Mouse (Mus musculus) ES-Bruce4 (cell line): ENCODE results near the gene Bicd2. TPM values are rescaled to one million over a fixed set of nuclear protein-coding genes. Genes with fewer than 3 reads are reported as not detected.

ENCODE experiments used
- H3K27ac ChIP-seq: 2 replicates; pipeline ENCODE4 v1.5.1; 2012; ENCODE audit warnings: low read length, inconsistent platforms; ENCODE audit not compliant: insufficient read depth
- H3K27me3 ChIP-seq: 2 replicates; pipeline ENCODE4 v1.6.1; 2012; ENCODE audit warnings: mild to moderate bottlenecking, low read length, inconsistent platforms; ENCODE audit not compliant: control insufficient read depth, poor library complexity, insufficient read depth, severe bottlenecking
- H3K36me3 ChIP-seq: 2 replicates; pipeline ENCODE4 v1.6.1; 2012; ENCODE audit warnings: inconsistent platforms, mild to moderate bottlenecking, low read length, moderate library complexity; ENCODE audit not compliant: control insufficient read depth, poor library complexity, insufficient read depth, severe bottlenecking
- H3K4me1 ChIP-seq: one replicate; pipeline ENCODE4 v1.8.1; 2011; ENCODE audit warnings: low read length; ENCODE audit not compliant: control insufficient read depth, insufficient read depth
- H3K4me3 ChIP-seq: 2 replicates; pipeline ENCODE4 v1.5.1; 2011; ENCODE audit warnings: low read depth, mild to moderate bottlenecking, low read length
- H3K9ac ChIP-seq: 2 replicates; pipeline ENCODE4 v1.6.1; 2012; ENCODE audit warnings: low read depth, mild to moderate bottlenecking, inconsistent platforms; ENCODE audit not compliant: poor library complexity, severe bottlenecking
- H3K9me3 ChIP-seq: replicated peaks from 2 replicates; pipeline ENCODE4 v1.6.1; 2012; ENCODE audit warnings: mild to moderate bottlenecking, low read length, inconsistent platforms; ENCODE audit not compliant: control insufficient read depth, poor library complexity, insufficient read depth, severe bottlenecking
- CTCF ChIP-seq: IDR thresholded peaks from one replicate; pipeline ENCODE4 v1.8.1; 2011; ENCODE audit warnings: low read depth, low read length
- EP300 ChIP-seq: IDR thresholded peaks from 2 replicates; pipeline ENCODE4 v1.6.1; 2011; ENCODE audit warnings: low read depth, low read length; ENCODE audit not compliant: insufficient read depth
- POLR2A ChIP-seq: IDR thresholded peaks from one replicate; pipeline ENCODE4 v1.8.1; 2011; ENCODE audit warnings: low read length; ENCODE audit not compliant: insufficient read depth
- polyA plus RNA-seq: library from polyadenylated mRNA; stranded (reverse); fragments of >200 nt; gene quantifications from 2 replicates; pipeline ENCODE4 v1.2.4, GENCODE M21; 2011; ENCODE audit warnings: low read depth; ENCODE audit not compliant: missing spikeins, insufficient read depth, insufficient read length

Bicd2 gene
- polyA plus RNA-seq, 1 experiment = 16.1 TPM

DNA sequence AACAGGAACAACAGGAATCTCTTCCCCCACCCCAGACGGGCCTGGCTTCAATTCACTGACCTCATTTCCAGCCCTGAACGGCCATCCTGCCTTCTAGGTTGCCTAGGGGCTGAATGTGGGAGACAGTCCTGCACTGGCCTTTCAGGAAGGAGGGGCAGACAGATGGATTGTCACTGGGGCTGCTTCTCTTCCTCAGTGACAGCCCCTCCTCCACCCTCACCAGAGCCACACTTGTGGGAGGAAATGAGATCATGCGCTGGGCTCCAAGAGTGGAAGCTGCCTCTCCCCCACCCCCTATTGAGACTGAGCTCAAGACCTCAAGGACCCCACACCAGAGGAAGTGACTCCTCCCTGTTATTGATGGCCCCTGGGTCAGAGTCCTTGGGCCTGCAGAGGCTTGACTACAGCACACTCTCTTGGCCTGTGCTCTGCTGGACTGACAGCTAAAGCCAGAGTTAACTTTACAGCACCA, 30.1 kb downstream of the Bicd2 start:
- no peak overlapping the region for H3K9ac ChIP-seq
- no peak overlapping the region for H3K27ac ChIP-seq
- H3K27me3 ChIP-seq = no peaks in the 10 kb centered on the region
- no peaks in the 10 kb centered on the region for H3K4me1 ChIP-seq
- H3K4me3 ChIP-seq = no peak overlapping the region
- no peaks in the 10 kb centered on the region for H3K36me3 ChIP-seq
- no peaks in the 10 kb centered on the region for H3K9me3 ChIP-seq
- TF ChIP-seq POLR2A (no peak), EP300 (no peak), CTCF (no peak)

DNA sequence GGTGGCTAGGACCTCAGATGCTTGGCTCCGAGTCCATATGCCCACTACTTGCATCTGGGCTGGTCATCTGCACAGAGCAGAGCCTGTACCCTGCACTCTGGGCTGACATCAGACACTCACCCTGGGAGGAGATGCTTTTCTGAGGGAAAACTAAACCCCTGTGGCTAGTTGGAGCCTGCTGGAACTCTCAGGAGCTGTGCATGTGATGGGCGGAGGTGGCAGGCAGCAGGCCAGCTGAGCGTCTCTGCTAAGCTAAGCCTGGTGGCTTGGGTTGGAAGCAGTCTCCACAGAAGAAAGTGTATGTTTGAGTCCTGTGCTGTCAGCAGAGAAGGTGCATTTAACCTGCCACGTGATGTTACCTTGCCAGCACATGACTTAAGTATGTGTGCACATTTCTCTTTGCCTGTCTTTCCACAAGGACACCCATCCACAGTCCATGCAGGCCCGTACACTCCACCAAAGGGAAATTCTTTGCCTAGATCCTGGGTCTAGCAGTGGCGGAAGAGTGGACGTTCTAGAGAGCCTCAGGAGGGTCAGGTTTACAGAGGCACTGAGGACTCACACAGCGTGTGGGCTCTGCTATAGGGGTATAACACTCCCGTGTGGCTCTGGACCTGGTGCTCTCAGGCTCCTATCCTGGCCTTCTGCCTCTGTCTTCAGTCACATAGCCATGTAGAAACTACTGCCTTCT, 31.1 kb downstream of the Bicd2 start:
- no peaks in the 10 kb centered on the region for H3K9me3 ChIP-seq
- TF ChIP-seq CTCF = no peak
- TF ChIP-seq EP300 = no peak
- no peak for TF ChIP-seq POLR2A
- no peaks in the 10 kb centered on the region for H3K4me1 ChIP-seq
- no peak overlapping the region for H3K27ac ChIP-seq
- H3K27me3 ChIP-seq = no peaks in the 10 kb centered on the region
- no peak overlapping the region for H3K4me3 ChIP-seq
- H3K36me3 ChIP-seq = no peaks in the 10 kb centered on the region
- no peak overlapping the region for H3K9ac ChIP-seq

DNA sequence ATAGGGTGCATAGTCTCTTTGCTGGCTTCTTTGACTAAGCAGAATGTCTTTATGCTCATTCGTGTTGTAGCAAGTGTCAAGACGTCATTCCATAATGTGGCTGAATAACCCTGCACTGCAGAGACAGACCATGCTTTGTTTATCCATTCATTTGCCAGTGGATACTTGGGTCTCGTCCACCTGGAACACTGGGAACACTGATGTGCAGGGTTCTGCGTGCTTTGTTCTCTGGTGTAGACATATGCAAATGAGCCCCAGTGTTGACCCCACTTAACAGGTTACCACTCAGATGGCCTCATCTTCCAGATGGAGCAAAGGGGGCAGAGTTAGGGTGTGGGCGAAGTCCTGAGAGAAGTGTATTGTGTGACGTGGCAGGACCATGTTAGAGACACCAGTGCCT, 32.9 kb downstream of the Bicd2 start:
- no peaks in the 10 kb centered on the region for H3K27me3 ChIP-seq
- no peak overlapping the region for H3K27ac ChIP-seq
- no peaks in the 10 kb centered on the region for H3K9me3 ChIP-seq
- no peak overlapping the region for H3K4me3 ChIP-seq
- TF ChIP-seq POLR2A (no peak), CTCF (no peak), EP300 (no peak)
- H3K9ac ChIP-seq = no peak overlapping the region
- no peaks in the 10 kb centered on the region for H3K4me1 ChIP-seq
- H3K36me3 ChIP-seq = 0 out of 2 replicates have a peak, but pooled peaks cover 6% of the 10 kb centered on the region

DNA sequence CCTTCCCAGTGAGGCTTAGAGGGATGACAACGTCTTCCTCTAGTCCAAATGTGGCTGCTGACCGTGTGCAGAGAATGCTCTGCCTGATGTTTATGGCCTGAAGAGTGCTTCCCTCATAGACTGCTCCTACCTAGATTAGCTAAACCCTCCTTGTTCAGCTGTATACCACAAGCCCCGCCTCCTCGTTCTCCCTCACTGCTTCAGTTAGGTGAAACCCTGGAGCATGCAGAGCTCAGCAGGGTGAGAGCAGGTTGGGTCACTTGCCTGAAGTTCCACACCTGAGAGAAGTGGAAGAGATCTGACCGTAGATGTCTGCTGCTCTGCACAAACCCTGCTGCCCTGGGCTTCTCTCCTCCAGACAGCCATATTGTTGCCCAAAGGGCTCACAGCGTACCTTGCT, 33.3 kb downstream of the Bicd2 start:
- TF ChIP-seq POLR2A (no peak), CTCF (no peak), EP300 (no peak)
- H3K27me3 ChIP-seq = no peaks in the 10 kb centered on the region
- H3K9ac ChIP-seq = no peak overlapping the region
- no peaks in the 10 kb centered on the region for H3K4me1 ChIP-seq
- 0 out of 2 replicates have a peak, but pooled peaks cover 6% of the 10 kb centered on the region for H3K36me3 ChIP-seq
- H3K27ac ChIP-seq = no peak overlapping the region
- no peaks in the 10 kb centered on the region for H3K9me3 ChIP-seq
- no peak overlapping the region for H3K4me3 ChIP-seq

DNA sequence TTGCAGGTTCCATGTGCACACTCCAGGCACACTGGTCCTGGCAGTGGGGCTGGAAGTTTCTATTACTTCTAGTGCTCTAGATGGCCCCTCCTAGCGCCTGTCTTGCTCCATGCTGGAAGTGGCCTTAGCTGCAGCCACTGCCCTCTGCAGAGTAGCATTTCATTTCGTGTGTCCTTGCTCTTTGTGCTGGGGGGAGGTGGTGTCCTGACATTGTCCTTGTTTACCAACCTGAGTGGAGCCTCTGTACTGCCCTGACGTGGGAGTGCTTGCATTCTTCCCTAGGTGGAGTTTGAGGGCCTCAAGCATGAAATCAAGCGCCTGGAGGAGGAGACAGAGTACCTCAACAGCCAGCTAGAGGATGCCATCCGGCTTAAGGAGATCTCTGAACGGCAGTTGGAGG, 36.2 kb downstream of the Bicd2 start:
- Histone ChIP-seq H3K4me1 (no peaks in the 10 kb centered on the region), H3K27me3 (no peaks in the 10 kb centered on the region), H3K36me3 (0 out of 2 replicates have a peak, but pooled peaks cover 6% of the 10 kb centered on the region), H3K9ac (no peak overlapping the region), H3K4me3 (no peak overlapping the region), H3K9me3 (no peaks in the 10 kb centered on the region), H3K27ac (no peak overlapping the region)
- TF ChIP-seq POLR2A = no peak

DNA sequence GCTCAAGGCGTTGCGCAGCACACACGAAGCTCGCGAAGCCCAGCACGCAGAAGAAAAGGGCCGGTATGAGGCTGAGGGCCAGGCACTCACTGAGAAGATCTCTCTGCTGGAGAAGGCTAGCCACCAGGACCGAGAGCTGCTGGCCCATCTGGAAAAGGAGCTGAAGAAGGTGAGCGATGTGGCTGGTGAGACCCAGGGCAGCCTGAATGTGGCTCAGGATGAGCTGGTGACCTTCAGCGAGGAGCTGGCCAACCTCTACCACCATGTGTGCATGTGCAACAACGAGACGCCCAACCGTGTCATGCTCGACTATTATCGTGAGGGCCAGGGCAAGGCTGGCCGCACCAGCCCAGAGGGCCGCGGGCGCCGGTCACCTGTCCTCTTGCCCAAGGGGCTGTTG, 37.9 kb downstream of the Bicd2 start:
- no peak overlapping the region for H3K27ac ChIP-seq
- 0 out of 2 replicates have a peak, but pooled peaks cover 6% of the 10 kb centered on the region for H3K36me3 ChIP-seq
- H3K27me3 ChIP-seq = no peaks in the 10 kb centered on the region
- no peaks in the 10 kb centered on the region for H3K9me3 ChIP-seq
- TF ChIP-seq EP300 (no peak), CTCF (no peak), POLR2A (no peak)
- no peaks in the 10 kb centered on the region for H3K4me1 ChIP-seq
- no peak overlapping the region for H3K4me3 ChIP-seq
- H3K9ac ChIP-seq = no peak overlapping the region
